ENCODE assay signal across 18 mouse cellular contexts in genomic region chr16:96904359-96904758, GRCm38 (mm10).
DNase-seq lines count a peak whose midpoint lies in the region; ATAC-seq lines count a peak whose summit lies in the region.
"Had no signal": no experiment of that assay in that cellular context is flagged by ENCODE, and none has a peak within 500 bp of the region (broad histone marks: within the 10 kb centered on the region; RNA-seq: fewer than 3 reads in every experiment).

No protein-coding gene starts in this region.

- WGBS in heart, embryonic 10.5 days: 10% methylated on average over 2 of the region's 2 CpGs
- WGBS in midbrain, embryonic 16.5 days: 19% methylated on average over 2 of the region's 2 CpGs

- no peaks in the 10 kb centered on the region for H3K36me3 ChIP-seq in heart, embryonic 10.5 days
- no peaks in the 10 kb centered on the region for H3K36me3 ChIP-seq in midbrain, embryonic 16.5 days (ENCODE audit: control insufficient read depth, insufficient read depth, low read length)
- H3K36me3 ChIP-seq: embryonic facial prominence, embryonic 10.5 days; forebrain, embryonic 15.5 days; heart, embryonic 13.5 days; liver, embryonic 12.5 days had no signal

- no peak overlapping the region for H3K4me3 ChIP-seq in heart, embryonic 10.5 days
- H3K4me3 ChIP-seq in midbrain, embryonic 16.5 days (ENCODE audit: low read depth, low read length): no peak overlapping the region
- H3K4me3 ChIP-seq: embryonic facial prominence, embryonic 10.5 days; forebrain, embryonic 15.5 days; heart, embryonic 13.5 days; layer of hippocampus, adult 2 months; left cerebral cortex, adult 2 months; liver, embryonic 12.5 days had no signal

- DNase-seq in heart, embryonic 10.5 days (ENCODE audit: low spot score): peak; percentile 76
- DNase-seq in heart, adult 9 months (ENCODE audit: low spot score in 2 of 2): no peak
- peak; percentile 21 for DNase-seq in testis, postnatal 14 days (ENCODE audit: low spot score)
- DNase-seq in testis, postnatal 10 days (ENCODE audit: low spot score): no peak
- no peak for DNase-seq in urinary bladder, postnatal 4 days (ENCODE audit: low spot score in 2 of 2)
- DNase-seq in cerebellum, adult 9-11 months: no peak
- DNase-seq in natural killer cell, adult 2 months (ENCODE audit: low spot score in 2 of 2): no peak
- DNase-seq: cerebellum, adult 9-10 months; gastrocnemius, postnatal 36 days; kidney, adult 11 months had no signal

- no peaks in the 10 kb centered on the region for H3K27me3 ChIP-seq in heart, embryonic 10.5 days (ENCODE audit: insufficient read depth, poor library complexity, severe bottlenecking)
- no peaks in the 10 kb centered on the region for H3K27me3 ChIP-seq in midbrain, embryonic 16.5 days (ENCODE audit: control insufficient read depth, insufficient read depth, low read depth, low read length)
- H3K27me3 ChIP-seq: forebrain, embryonic 15.5 days; heart, embryonic 13.5 days; liver, embryonic 12.5 days had no signal

- no peak overlapping the region for H3K4me2 ChIP-seq in midbrain, embryonic 16.5 days (ENCODE audit: low read length)
- H3K4me2 ChIP-seq: forebrain, embryonic 15.5 days; heart, embryonic 13.5 days; liver, embryonic 12.5 days had no signal

- H3K4me1 ChIP-seq in heart, embryonic 10.5 days: peaks cover 21% of the 10 kb centered on the region
- peaks cover 11% of the 10 kb centered on the region for H3K4me1 ChIP-seq in midbrain, embryonic 16.5 days (ENCODE audit: control insufficient read depth, insufficient read depth, low read length)
- H3K4me1 ChIP-seq: forebrain, embryonic 15.5 days had no signal

- peak overlapping the region; percentile 65; the same call in 1 of the 2 replicates for H3K27ac ChIP-seq in heart, embryonic 10.5 days
- H3K27ac ChIP-seq in midbrain, embryonic 16.5 days (ENCODE audit: low read length): peak overlapping the region; percentile 42; the same call in 1 of the 2 replicates
- H3K27ac ChIP-seq: embryonic facial prominence, embryonic 10.5 days; forebrain, embryonic 15.5 days; heart, embryonic 13.5 days; kidney, postnatal 0 days; layer of hippocampus, adult 2 months; left cerebral cortex, adult 2 months had no signal

- ATAC-seq in midbrain, embryonic 16.5 days: no peak
- ATAC-seq: forebrain, embryonic 15.5 days; liver, embryonic 12.5 days had no signal

- H3K9ac ChIP-seq in midbrain, embryonic 16.5 days (ENCODE audit: low read depth, low read length): no peak overlapping the region
- H3K9ac ChIP-seq: forebrain, embryonic 15.5 days; heart, embryonic 13.5 days; liver, embryonic 12.5 days had no signal

- no peaks in the 10 kb centered on the region for H3K9me3 ChIP-seq in heart, embryonic 10.5 days
- H3K9me3 ChIP-seq in midbrain, embryonic 16.5 days (replicated peaks; ENCODE audit: control insufficient read depth, low read length, poor library complexity, severe bottlenecking): no peaks in the 10 kb centered on the region
- H3K9me3 ChIP-seq: embryonic facial prominence, embryonic 10.5 days; forebrain, embryonic 15.5 days; heart, embryonic 13.5 days; liver, embryonic 12.5 days had no signal

Comparison
In these comparisons a context has a peak if more than half of its experiments do, and no peak if none do; other contexts are left out.
1. DNase-seq: peak in heart, embryonic 10.5 days (single experiment) and testis, postnatal 14 days (single experiment); none in heart, adult 9 months (0 of 2), testis, postnatal 10 days (single experiment), urinary bladder, postnatal 4 days (0 of 2), cerebellum, adult 9-11 months (single experiment) and natural killer cell, adult 2 months (0 of 2).